Mouse (Mus musculus) heart, adult 2 months (tissue): ENCODE measurements around the gene Trappc1. TPM values are rescaled to one million over a fixed set of nuclear protein-coding genes. Genes with fewer than 3 reads are reported as not detected.

Experiments used
- DNase-seq, 2 experiments: peaks; one replicate each; pipeline ENCODE4 v3.0.0; 2021
- H3K27ac ChIP-seq: fragments of 200-600 bp; 2 replicates; pipeline ENCODE4 v1.8.1; 2022
- H3K27me3 ChIP-seq: fragments of 200-500 bp; 2 replicates; pipeline ENCODE4 v1.6.1; 2012; ENCODE audit warnings: mild to moderate bottlenecking, low read length, inconsistent platforms, mixed read lengths; ENCODE audit not compliant: control insufficient read depth, insufficient read depth
- H3K36me3 ChIP-seq: fragments of 200-500 bp; 2 replicates; pipeline ENCODE4 v1.6.1; 2012; ENCODE audit warnings: low read length, inconsistent platforms; ENCODE audit not compliant: control insufficient read depth, insufficient read depth
- H3K4me1 ChIP-seq: fragments of 200-500 bp; 2 replicates; pipeline ENCODE4 v1.6.1; 2011; ENCODE audit warnings: low read length; ENCODE audit not compliant: control insufficient read depth, insufficient read depth
- H3K4me3 ChIP-seq: fragments of 200-600 bp; 2 replicates; pipeline ENCODE4 v1.8.1; 2022
- H3K79me2 ChIP-seq: fragments of 200-500 bp; replicated peaks from 2 replicates; pipeline ENCODE4 v1.6.1; 2012; ENCODE audit warnings: mild to moderate bottlenecking, inconsistent platforms, low read length, moderate library complexity, mixed read lengths; ENCODE audit not compliant: control insufficient read depth, insufficient read depth
- H3K9ac ChIP-seq: fragments of 200-500 bp; 2 replicates; pipeline ENCODE4 v1.6.1; 2012; ENCODE audit warnings: low read depth, mild to moderate bottlenecking, control low read depth, inconsistent platforms, low read length, mixed read lengths
- CTCF ChIP-seq: fragments of 200-600 bp; IDR thresholded peaks from 2 replicates; pipeline ENCODE4 v1.8.1; 2022; ENCODE audit warnings: antibody characterized with exemption, mild to moderate bottlenecking, moderate library complexity
- EP300 ChIP-seq: fragments of 200-500 bp; IDR thresholded peaks from 2 replicates; pipeline ENCODE4 v1.6.1; 2011; ENCODE audit warnings: low read depth, low read length, control low read depth; ENCODE audit not compliant: insufficient read depth
- POLR2A ChIP-seq: fragments of 200-500 bp; IDR thresholded peaks from 2 replicates; pipeline ENCODE4 v1.6.1; 2011; ENCODE audit warnings: mild to moderate bottlenecking, low read depth, low read length, control low read depth; ENCODE audit not compliant: insufficient read depth
- WGBS: fragments of 180-500 bp; shearing (Covaris S2); methylation state at CpG from one replicate; pipeline ENCODE4 v1.1.7; 2018; 5-methylcytosine and 5-hydroxymethylcytosine counted together
- intact Hi-C: fragments of 180-260 bp; cut with DNase I; formaldehyde crosslinking; loops from one replicate; pipeline ENCODE4 v1.15.1; 2025
- polyA plus RNA-seq: library from polyadenylated mRNA; depleted of rRNA; stranded (reverse); fragments of >200 nt; gene quantifications from 2 replicates; pipeline ENCODE4 v1.2.3, GENCODE M21; 2012
- total RNA-seq, 2 experiments: library from RNA; stranded (reverse); gene quantifications; 2 replicates each; pipeline ENCODE4 v1.2.3; 2021

Gene Trappc1
- total and polyA plus RNA-seq, 3 experiments = 45.5 to 48.0 (median 46.6) TPM

DNA sequence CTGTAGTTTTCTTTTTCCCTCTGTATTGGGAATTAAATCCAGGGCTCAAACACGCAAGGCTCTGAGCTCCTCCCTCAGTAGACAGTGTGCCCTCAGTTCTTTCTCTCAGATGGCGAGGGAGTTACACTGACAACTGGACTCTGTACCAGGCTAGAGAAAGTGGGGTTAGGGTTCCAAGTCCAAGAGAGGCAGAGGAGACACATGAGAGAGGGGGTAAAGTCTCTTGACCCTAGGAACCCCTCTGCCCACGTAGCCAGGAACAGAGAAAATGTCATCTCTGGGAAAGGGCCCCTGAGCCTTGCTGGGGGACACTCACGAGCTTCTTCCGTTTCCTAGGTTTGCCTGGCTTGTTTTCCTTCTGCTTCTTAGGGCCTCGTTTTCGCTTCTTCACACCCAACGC, 40.6 kb downstream of the Trappc1 start:
- TF ChIP-seq CTCF (no peak), POLR2A (no peak), EP300 (no peak)
- H3K4me3 ChIP-seq = no peak overlapping the region
- intact Hi-C loops = loop anchor here (2.0 kb wide), 2 partner anchors 38 to 56 kb away; partner anchors contain the start of gene Kcnab3
- H3K27me3 ChIP-seq = no peaks in the 10 kb centered on the region
- peak overlapping the region; percentile 91 for H3K27ac ChIP-seq
- 39% methylated on average over 8 of the region's 8 CpGs for whole genome bisulfite sequencing
- H3K36me3 ChIP-seq = no peaks in the 10 kb centered on the region
- peaks cover 21% of the 10 kb centered on the region for H3K4me1 ChIP-seq
- no peak for DNase-seq
- no peaks in the 10 kb centered on the region for H3K79me2 ChIP-seq
- no peak overlapping the region; the same call in 1 of the 2 replicates for H3K9ac ChIP-seq

DNA sequence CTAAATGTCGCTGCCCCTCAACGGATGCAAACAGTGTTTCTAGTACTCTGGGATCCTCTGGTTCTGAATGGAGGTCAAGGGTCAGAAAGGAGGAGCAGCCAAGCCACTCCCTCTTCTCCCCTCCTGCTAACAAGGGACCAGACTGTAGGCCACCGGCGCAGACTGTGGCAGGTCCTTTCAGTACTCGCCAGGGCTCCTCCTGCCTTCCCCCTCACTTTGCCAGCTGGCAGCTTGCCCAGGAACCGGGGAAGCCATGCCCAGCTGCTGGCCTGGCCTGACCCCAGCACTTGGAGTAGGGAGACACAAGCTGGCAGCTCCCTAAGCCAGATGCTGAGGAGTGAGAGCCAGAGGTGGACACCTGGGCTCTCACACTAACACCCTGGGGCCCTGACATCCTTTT, 41.1 kb downstream of the Trappc1 start:
- Histone ChIP-seq H3K27ac (peak overlapping the region; percentile 91), H3K79me2 (no peaks in the 10 kb centered on the region), H3K9ac (no peak overlapping the region), H3K4me3 (no peak overlapping the region), H3K27me3 (no peaks in the 10 kb centered on the region), H3K36me3 (no peaks in the 10 kb centered on the region), H3K4me1 (peaks cover 21% of the 10 kb centered on the region)
- TF ChIP-seq EP300 (peak; percentile 65; the same call in 1 of the 2 replicates), CTCF (no peak), POLR2A (no peak; the same call in none of the 2 replicates)
- DNase-seq = peak; percentile 94
- intact Hi-C loops = loop anchor here (2.0 kb wide), 2 partner anchors 38 to 56 kb away; partner anchors contain the start of gene Kcnab3
- WGBS = under 1% methylated on average over 6 of the region's 6 CpGs

DNA sequence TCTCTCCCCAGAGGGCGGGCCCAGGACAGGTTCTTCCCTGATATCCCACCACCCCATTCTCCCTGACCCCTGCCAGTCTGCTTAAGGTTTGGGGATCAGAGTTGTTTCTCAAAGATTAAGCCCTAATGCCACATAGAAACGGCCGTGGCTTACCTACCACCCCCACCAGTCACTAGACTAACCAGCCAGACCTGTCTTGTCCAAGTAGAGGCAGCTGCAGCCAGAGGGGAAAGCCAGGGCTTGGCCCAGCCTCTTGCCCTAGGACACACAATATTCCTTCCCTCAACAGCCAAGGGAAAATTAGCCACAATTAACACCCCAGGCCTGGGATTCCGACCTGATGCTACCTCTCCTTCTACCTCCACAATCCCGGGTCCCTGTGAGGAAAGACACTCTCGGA, 41.9 kb downstream of the Trappc1 start:
- no peaks in the 10 kb centered on the region for H3K79me2 ChIP-seq
- peak overlapping the region; percentile 84 for H3K4me3 ChIP-seq
- TF ChIP-seq CTCF = no peak
- no peak for TF ChIP-seq EP300
- no peak for TF ChIP-seq POLR2A
- H3K9ac ChIP-seq = peak overlapping the region; percentile 68
- no peak for DNase-seq
- no peaks in the 10 kb centered on the region for H3K27me3 ChIP-seq
- peaks cover 21% of the 10 kb centered on the region for H3K4me1 ChIP-seq
- WGBS = 31% methylated on average over 6 of the region's 6 CpGs
- intact Hi-C loops = loop anchor here (2.0 kb wide), 3 partner anchors 25 to 55 kb away; partner anchors contain the start of genes Kcnab3 and Rnf227
- no peaks in the 10 kb centered on the region for H3K36me3 ChIP-seq
- peak overlapping the region; percentile 91 for H3K27ac ChIP-seq

DNA sequence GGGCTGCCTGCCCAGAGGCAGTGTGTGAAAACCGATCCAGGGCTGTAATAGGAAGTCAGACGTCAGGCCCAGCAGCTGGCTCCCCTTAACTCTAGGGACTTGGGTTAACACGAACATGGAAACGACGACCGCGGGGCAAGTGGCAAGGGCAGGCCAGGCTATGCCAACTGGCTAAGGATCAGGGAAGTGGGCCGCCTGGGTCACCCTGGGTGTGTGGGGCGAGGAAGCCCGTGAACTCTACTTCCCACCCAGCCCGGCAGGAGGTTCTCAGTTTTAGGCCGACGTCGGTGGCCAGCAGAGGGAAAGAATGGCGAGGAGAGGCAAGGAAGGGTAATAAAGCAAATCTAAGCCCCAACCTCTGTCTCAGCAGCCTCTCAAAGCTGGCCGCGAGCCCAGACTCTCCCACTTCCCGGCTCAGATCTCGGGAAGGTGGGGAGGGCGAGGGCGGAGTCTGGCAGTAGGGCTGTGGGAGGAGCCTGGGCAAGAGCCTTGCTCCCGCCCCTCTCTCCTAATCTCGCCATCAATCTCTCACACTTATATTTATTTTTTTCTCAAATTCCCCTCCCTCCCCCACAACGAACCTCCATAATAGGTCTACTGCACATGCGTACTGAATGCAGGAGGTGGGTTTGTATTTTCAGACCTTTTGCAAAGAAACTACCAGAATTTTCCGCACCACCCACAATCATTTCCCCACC, 42.5 kb downstream of the Trappc1 start:
- Histone ChIP-seq H3K27ac (peak overlapping the region; percentile 91), H3K4me3 (peak overlapping the region; percentile 84), H3K36me3 (no peaks in the 10 kb centered on the region), H3K4me1 (peaks cover 21% of the 10 kb centered on the region), H3K27me3 (no peaks in the 10 kb centered on the region), H3K9ac (peak overlapping the region; percentile 68), H3K79me2 (no peaks in the 10 kb centered on the region)
- intact Hi-C loops = loop anchor here (2.0 kb wide), 1 partner anchor 26 kb away; the partner anchor contains the start of gene Rnf227
- peak; percentile 95 for DNase-seq
- peak; percentile 26; the same call in 1 of the 2 replicates for TF ChIP-seq EP300
- TF ChIP-seq POLR2A = peak; percentile 75
- TF ChIP-seq CTCF = peak; percentile 39
- under 1% methylated on average over 26 of the region's 26 CpGs for WGBS

DNA sequence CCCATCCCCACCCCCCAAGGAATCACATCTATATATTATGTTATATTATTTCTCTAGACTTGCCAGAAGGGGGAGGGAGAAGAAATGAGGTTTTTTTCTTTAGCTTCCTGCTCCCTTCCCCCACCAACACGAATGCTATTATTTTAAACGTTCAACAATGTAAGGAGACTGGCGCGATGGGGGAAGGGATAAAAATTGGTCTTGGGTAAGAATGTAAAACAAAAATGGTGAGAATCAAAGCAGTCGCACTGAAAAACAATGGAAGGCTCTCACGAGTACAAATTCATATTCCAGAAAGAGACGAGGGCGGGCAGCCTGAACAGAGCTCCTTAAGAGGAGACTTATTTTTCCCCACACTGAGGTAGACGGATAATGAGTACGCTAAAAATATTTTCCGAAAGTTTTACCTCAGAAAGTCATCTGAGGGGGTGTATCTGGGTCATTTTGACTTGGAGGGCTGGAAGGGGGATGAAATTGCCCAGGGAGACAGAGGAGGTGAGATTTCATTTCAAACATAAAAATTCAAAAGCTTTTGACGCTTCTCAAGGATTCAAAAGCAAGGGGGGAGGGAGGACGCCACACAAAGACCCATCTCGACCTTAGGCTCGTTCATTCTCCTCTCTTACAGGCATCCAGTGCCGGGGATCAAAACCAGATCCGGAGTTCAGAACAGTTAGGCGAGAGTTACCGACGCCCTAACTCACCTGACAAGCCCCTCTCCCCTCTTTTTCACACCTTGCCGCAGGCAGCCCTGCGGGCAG, 43.3 kb downstream of the Trappc1 start:
- intact Hi-C loops = loop anchor here (2.0 kb wide), 1 partner anchor 26 kb away; the partner anchor contains the start of gene Rnf227
- Histone ChIP-seq H3K79me2 (no peaks in the 10 kb centered on the region), H3K27me3 (no peaks in the 10 kb centered on the region), H3K27ac (peak overlapping the region; percentile 91), H3K36me3 (no peaks in the 10 kb centered on the region), H3K4me1 (peaks cover 21% of the 10 kb centered on the region), H3K4me3 (peak overlapping the region; percentile 84), H3K9ac (peak overlapping the region; percentile 46)
- WGBS = under 1% methylated on average over 22 of the region's 22 CpGs
- TF ChIP-seq CTCF (no peak), EP300 (no peak), POLR2A (no peak)
- peak; percentile 27 to 44 for DNase-seq
